Mouse (Mus musculus) kidney, postnatal 0 days (tissue): Measurements from ENCODE around the gene Bcl2. TPM values are rescaled to one million over a fixed set of nuclear protein-coding genes. Genes with fewer than 3 reads are reported as not detected.

ENCODE experiments used
- ATAC-seq: fragments of 200-750 bp; cut with Nextera tagmentation; replicated peaks from 2 replicates; pipeline ENCODE4 v1.8.0; 2017; ENCODE audit warnings: low read depth, moderate number of reproducible peaks, moderate TSS enrichment, moderate library complexity; ENCODE audit not compliant: low FRiP score
- DNase-seq: peaks from one replicate; pipeline ENCODE4 v3.0.0-alpha.2; 2016; ENCODE audit warnings: low spot score
- H3K27ac ChIP-seq: fragments of 300-500 bp; sonication (generic); 2 replicates; pipeline ENCODE4 v1.5.1; 2014; ENCODE audit warnings: mild to moderate bottlenecking
- H3K27me3 ChIP-seq: fragments of 300-500 bp; sonication (generic); 2 replicates; pipeline ENCODE4 v1.6.1; 2014; ENCODE audit warnings: low read length, mixed read lengths; ENCODE audit not compliant: insufficient read depth
- H3K36me3 ChIP-seq: fragments of 300-500 bp; sonication (generic); 2 replicates; pipeline ENCODE4 v1.6.1; 2014; ENCODE audit warnings: low read length, mixed read lengths; ENCODE audit not compliant: insufficient read depth
- H3K4me1 ChIP-seq: fragments of 300-500 bp; sonication (generic); replicated peaks from 2 replicates; pipeline ENCODE4 v1.6.1; 2014; ENCODE audit warnings: antibody characterized with exemption, low read length, mixed read lengths; ENCODE audit not compliant: insufficient read depth
- H3K4me2 ChIP-seq: fragments of 300-500 bp; sonication (generic); 2 replicates; pipeline ENCODE4 v1.6.1; 2014; ENCODE audit warnings: mild to moderate bottlenecking, low read length, moderate library complexity, mixed read lengths
- H3K4me3 ChIP-seq: fragments of 300-500 bp; sonication (generic); replicated peaks from 2 replicates; pipeline ENCODE4 v1.5.1; 2014; ENCODE audit warnings: low read depth, low read length
- H3K9ac ChIP-seq: fragments of 300-500 bp; sonication (generic); 2 replicates; pipeline ENCODE4 v1.6.1; 2014; ENCODE audit warnings: low read depth, low read length
- H3K9me3 ChIP-seq: fragments of 300-500 bp; sonication (generic); replicated peaks from 2 replicates; pipeline ENCODE4 v1.6.1; 2016; ENCODE audit warnings: low read length, inconsistent platforms, mixed read lengths
- CTCF ChIP-seq: IDR thresholded peaks from 2 replicates; pipeline ENCODE4 v1.5.1; 2016; ENCODE audit warnings: antibody characterized with exemption, low read depth, mild to moderate bottlenecking, moderate library complexity
- WGBS: fragments of 180-500 bp; shearing (Covaris S2); extraction: QIAGEN DNeasy Blood & Tissue Kit; methylation state at CpG from one replicate; pipeline ENCODE4 v1.1.7; 2014; 5-methylcytosine and 5-hydroxymethylcytosine counted together
- polyA plus RNA-seq: library from polyadenylated mRNA; unstranded; fragments of >200 nt; fragmentation: Nextera tagmentation; extraction: Ambion mirVana; gene quantifications from 2 replicates; pipeline ENCODE4 v1.2.1, GENCODE M21; 2015

The Bcl2 gene
- polyA plus RNA-seq, 1 experiment from 2014 or later, result 11.7 TPM

- Histone ChIP-seq H3K4me2 (no peak overlapping the region), H3K27ac (peak overlapping the region; percentile 25; the same call in 1 of the 2 replicates), H3K9me3 (no peaks in the 10 kb centered on the region), H3K27me3 (no peaks in the 10 kb centered on the region), H3K4me3 (no peak overlapping the region), H3K9ac (no peak overlapping the region), H3K36me3 (no peaks in the 10 kb centered on the region), H3K4me1 (peaks cover 34% of the 10 kb centered on the region)
- WGBS, result 61% methylated on average over 6 of the region's 6 CpGs
- TF ChIP-seq CTCF, result no peak
- ATAC-seq (no peak), DNase-seq (no peak)
These were observed 6.8 kb downstream of the Bcl2 start for GRCm38 (mm10) chr1:106707036-106707880.

- no peak overlapping the region for H3K4me3 ChIP-seq
- no peaks in the 10 kb centered on the region for H3K27me3 ChIP-seq
- no peak for TF ChIP-seq CTCF
These were observed 10.9 kb downstream of the Bcl2 start for GRCm38 (mm10) chr1:106703183-106703582.

GRCm38 (mm10) chr1:106702471-106703175 is 11.5 kb downstream of the Bcl2 start:
- Histone ChIP-seq H3K4me2 (no peak overlapping the region), H3K36me3 (no peaks in the 10 kb centered on the region), H3K9me3 (no peaks in the 10 kb centered on the region), H3K27ac (no peak overlapping the region), H3K9ac (no peak overlapping the region), H3K4me3 (no peak overlapping the region), H3K4me1 (peaks cover 16% of the 10 kb centered on the region; the same call in 1 of the 2 replicates), H3K27me3 (no peaks in the 10 kb centered on the region)
- no peak for TF ChIP-seq CTCF
- DNase-seq, result no peak
- no peak for ATAC-seq
- 61% methylated on average over 4 of the region's 4 CpGs for WGBS

More at GRCm38 (mm10) chr1:106703183-106703582, 10.9 kb downstream of the Bcl2 start:
- H3K4me2 ChIP-seq, result no peak overlapping the region
- no peaks in the 10 kb centered on the region for H3K36me3 ChIP-seq
- no peaks in the 10 kb centered on the region for H3K9me3 ChIP-seq
- no peak overlapping the region for H3K27ac ChIP-seq
- 73% methylated on average over 3 of the region's 3 CpGs for WGBS
- no peak for DNase-seq
- H3K9ac ChIP-seq, result no peak overlapping the region
- H3K4me1 ChIP-seq, result peaks cover 19% of the 10 kb centered on the region; the same call in 1 of the 2 replicates
- no peak for ATAC-seq

GRCm38 (mm10) chr1:106700520-106701114 is 13.5 kb downstream of the Bcl2 start:
- no peak for TF ChIP-seq CTCF
- no peaks in the 10 kb centered on the region for H3K9me3 ChIP-seq
- H3K4me2 ChIP-seq, result no peak overlapping the region
- no peak overlapping the region for H3K27ac ChIP-seq
- ATAC-seq (no peak), DNase-seq (no peak)
- no peak overlapping the region for H3K9ac ChIP-seq
- H3K4me3 ChIP-seq, result no peak overlapping the region
- H3K4me1 ChIP-seq, result peaks cover 10% of the 10 kb centered on the region; the same call in 1 of the 2 replicates
- WGBS, result 85% methylated on average over 9 of the region's 9 CpGs
- no peaks in the 10 kb centered on the region for H3K36me3 ChIP-seq
- H3K27me3 ChIP-seq, result no peaks in the 10 kb centered on the region

GRCm38 (mm10) chr1:106696472-106696871 is 17.6 kb downstream of the Bcl2 start:
- DNase-seq, result no peak
- Histone ChIP-seq H3K4me3 (no peak overlapping the region), H3K4me2 (no peak overlapping the region), H3K27ac (no peak overlapping the region), H3K27me3 (no peaks in the 10 kb centered on the region), H3K9ac (no peak overlapping the region), H3K4me1 (no peaks in the 10 kb centered on the region), H3K36me3 (no peaks in the 10 kb centered on the region), H3K9me3 (no peaks in the 10 kb centered on the region)
- no peak for TF ChIP-seq CTCF
- ATAC-seq, result no peak
- WGBS, result 92% methylated on average over 5 of the region's 5 CpGs

GRCm38 (mm10) chr1:106695649-106696048 is 18.4 kb downstream of the Bcl2 start:
- Histone ChIP-seq H3K4me2 (no peak overlapping the region), H3K9me3 (no peaks in the 10 kb centered on the region), H3K9ac (no peak overlapping the region), H3K4me3 (no peak overlapping the region), H3K36me3 (no peaks in the 10 kb centered on the region), H3K4me1 (no peaks in the 10 kb centered on the region), H3K27me3 (no peaks in the 10 kb centered on the region), H3K27ac (no peak overlapping the region)
- ATAC-seq, result no peak
- TF ChIP-seq CTCF, result no peak
- DNase-seq, result no peak
- WGBS, result 77% methylated on average over 4 of the region's 4 CpGs
